Mouse (Mus musculus) kidney, embryonic 16.5 days (tissue): ENCODE data around the gene Olfr713. TPM values are rescaled to one million over a fixed set of nuclear protein-coding genes. Genes with fewer than 3 reads are reported as not detected.

Experiments
- ATAC-seq: fragments of 200-750 bp; cut with Nextera tagmentation; 2 replicates; pipeline ENCODE4 v1.8.0; 2017; ENCODE audit warnings: moderate TSS enrichment; ENCODE audit not compliant: low FRiP score, low TSS enrichment
- H3K27ac ChIP-seq: fragments of 300-500 bp; sonication (generic); 2 replicates; pipeline ENCODE4 v1.5.1; 2014; ENCODE audit warnings: low read length
- H3K27me3 ChIP-seq: fragments of 300-500 bp; sonication (generic); 2 replicates; pipeline ENCODE4 v1.6.1; 2014; ENCODE audit warnings: low read length, control low read depth, mixed read lengths; ENCODE audit not compliant: insufficient read depth
- H3K36me3 ChIP-seq: fragments of 300-500 bp; sonication (generic); 2 replicates; pipeline ENCODE4 v1.6.1; 2014; ENCODE audit warnings: low read length, control low read depth, mixed read lengths; ENCODE audit not compliant: insufficient read depth
- H3K4me1 ChIP-seq: fragments of 300-500 bp; sonication (generic); 2 replicates; pipeline ENCODE4 v1.6.1; 2014; ENCODE audit warnings: low read length, control low read depth, mixed read lengths; ENCODE audit not compliant: insufficient read depth
- H3K4me2 ChIP-seq: fragments of 300-500 bp; sonication (generic); replicated peaks from 2 replicates; pipeline ENCODE4 v1.6.1; 2014; ENCODE audit warnings: low read depth, low read length
- H3K4me3 ChIP-seq: fragments of 300-500 bp; sonication (generic); 2 replicates; pipeline ENCODE4 v1.5.1; 2014; ENCODE audit warnings: mild to moderate bottlenecking, low read length
- H3K9ac ChIP-seq: fragments of 300-500 bp; sonication (generic); replicated peaks from 2 replicates; pipeline ENCODE4 v1.6.1; 2014; ENCODE audit warnings: low read length
- H3K9me3 ChIP-seq: fragments of 300-500 bp; sonication (generic); 2 replicates; pipeline ENCODE4 v1.6.1; 2016; ENCODE audit warnings: low read length, control low read depth
- WGBS: fragments of 180-500 bp; shearing (Covaris S2); extraction: QIAGEN DNeasy Blood & Tissue Kit; methylation state at CpG from one replicate; pipeline ENCODE4 v1.1.7; 2014; 5-methylcytosine and 5-hydroxymethylcytosine counted together
- polyA plus RNA-seq: library from polyadenylated mRNA; unstranded; fragments of >200 nt; fragmentation: Nextera tagmentation; extraction: Ambion mirVana; gene quantifications from 2 replicates; pipeline ENCODE4 v1.2.1, GENCODE M21; 2015

Gene Olfr713
- not detected in 2 replicates for polyA plus RNA-seq

DNA sequence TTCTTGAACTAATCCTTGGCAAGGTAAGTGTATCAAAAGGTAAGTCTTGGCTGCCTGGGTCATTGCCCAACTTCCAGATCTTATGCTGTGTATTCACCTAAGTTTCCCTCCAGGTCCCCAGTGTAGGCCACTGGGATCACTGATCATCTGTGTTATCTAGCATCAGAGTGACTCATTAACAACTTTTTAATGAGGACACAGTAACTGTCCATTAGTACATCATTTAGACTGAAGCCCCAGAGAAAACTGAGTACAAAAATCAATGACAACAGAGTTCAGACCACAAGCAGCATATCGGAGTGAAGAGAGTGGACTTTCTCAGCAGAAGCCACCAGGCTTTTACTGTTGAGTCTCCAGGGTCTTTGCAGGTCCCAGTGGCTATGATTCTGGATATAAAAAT lies at the start of gene Olfr713:
Gene Olfr713 (plus strand): TSS at position 301 of the 400 bp plus-strand sequence.
- H3K27me3 ChIP-seq = no peaks in the 10 kb centered on the region
- no peak within 1 kb of the TSS for H3K27ac ChIP-seq
- H3K9ac ChIP-seq = no peak within 1 kb of the TSS
- no peak within 1 kb of the TSS for H3K4me3 ChIP-seq
- no peaks in the 10 kb centered on the region for H3K36me3 ChIP-seq
- WGBS = 88% methylated on average over 1 of the region's 1 CpGs
- H3K4me1 ChIP-seq = no peaks in the 10 kb centered on the region
- no peak for ATAC-seq
- H3K9me3 ChIP-seq = no peaks in the 10 kb centered on the region
- H3K4me2 ChIP-seq = no peak within 1 kb of the TSS

- Histone ChIP-seq H3K9me3 (no peaks in the 10 kb centered on the region), H3K4me1 (no peaks in the 10 kb centered on the region), H3K4me3 (no peak overlapping the region), H3K27me3 (no peaks in the 10 kb centered on the region), H3K4me2 (no peak overlapping the region), H3K36me3 (no peaks in the 10 kb centered on the region), H3K27ac (no peak overlapping the region), H3K9ac (no peak overlapping the region)
- no peak for ATAC-seq
- 82% methylated on average over 3 of the region's 3 CpGs for WGBS
Measured at GRCm38 (mm10) chr7:106985236-106985635, 45.7 kb upstream of the Olfr713 start.

DNA sequence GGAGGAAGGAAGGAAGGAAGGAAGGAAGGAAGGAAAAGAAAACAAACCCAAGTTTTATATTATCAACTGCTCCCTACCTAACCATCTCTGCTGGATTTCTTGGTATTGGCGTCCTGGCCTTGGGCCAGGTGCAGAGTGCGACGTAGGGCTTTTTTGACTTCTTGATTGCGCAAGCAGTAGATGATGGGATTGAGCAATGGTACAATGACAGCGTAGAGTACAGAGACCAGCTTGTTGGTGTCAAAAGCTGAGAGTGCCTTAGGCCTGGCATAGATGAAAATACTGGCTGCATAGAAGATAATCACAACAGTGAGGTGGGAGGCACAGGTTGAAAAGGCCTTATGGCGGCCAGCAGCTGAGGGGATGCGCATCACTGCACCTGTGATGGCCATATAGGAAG lies 30.2 kb upstream of the Olfr713 start:
- H3K27me3 ChIP-seq = no peaks in the 10 kb centered on the region
- H3K36me3 ChIP-seq = no peaks in the 10 kb centered on the region
- no peak overlapping the region for H3K4me3 ChIP-seq
- H3K9me3 ChIP-seq = no peaks in the 10 kb centered on the region
- ATAC-seq = no peak
- H3K9ac ChIP-seq = no peak overlapping the region
- 85% methylated on average over 7 of the region's 7 CpGs for WGBS
- no peak overlapping the region for H3K27ac ChIP-seq
- no peak overlapping the region for H3K4me2 ChIP-seq
- no peaks in the 10 kb centered on the region for H3K4me1 ChIP-seq

GRCm38 (mm10) chr7:107004169-107004568 lies 26.8 kb upstream of the Olfr713 start:
- WGBS = 75% methylated on average over 3 of the region's 3 CpGs
- H3K4me2 ChIP-seq = no peak overlapping the region
- H3K4me3 ChIP-seq = no peak overlapping the region
- H3K36me3 ChIP-seq = no peaks in the 10 kb centered on the region
- no peaks in the 10 kb centered on the region for H3K9me3 ChIP-seq
- ATAC-seq = no peak
- H3K27me3 ChIP-seq = no peaks in the 10 kb centered on the region
- H3K4me1 ChIP-seq = no peaks in the 10 kb centered on the region
- H3K9ac ChIP-seq = no peak overlapping the region
- no peak overlapping the region for H3K27ac ChIP-seq

GRCm38 (mm10) chr7:107005972-107006371 lies 25.0 kb upstream of the Olfr713 start, which contains the start of gene Olfr2:
TSS of gene Olfr2 (minus strand) at chr7:107006072.
- 53% methylated on average over 1 of the region's 1 CpGs for WGBS
- no peak for ATAC-seq
- no peak within 1 kb of the TSS for H3K4me2 ChIP-seq

DNA sequence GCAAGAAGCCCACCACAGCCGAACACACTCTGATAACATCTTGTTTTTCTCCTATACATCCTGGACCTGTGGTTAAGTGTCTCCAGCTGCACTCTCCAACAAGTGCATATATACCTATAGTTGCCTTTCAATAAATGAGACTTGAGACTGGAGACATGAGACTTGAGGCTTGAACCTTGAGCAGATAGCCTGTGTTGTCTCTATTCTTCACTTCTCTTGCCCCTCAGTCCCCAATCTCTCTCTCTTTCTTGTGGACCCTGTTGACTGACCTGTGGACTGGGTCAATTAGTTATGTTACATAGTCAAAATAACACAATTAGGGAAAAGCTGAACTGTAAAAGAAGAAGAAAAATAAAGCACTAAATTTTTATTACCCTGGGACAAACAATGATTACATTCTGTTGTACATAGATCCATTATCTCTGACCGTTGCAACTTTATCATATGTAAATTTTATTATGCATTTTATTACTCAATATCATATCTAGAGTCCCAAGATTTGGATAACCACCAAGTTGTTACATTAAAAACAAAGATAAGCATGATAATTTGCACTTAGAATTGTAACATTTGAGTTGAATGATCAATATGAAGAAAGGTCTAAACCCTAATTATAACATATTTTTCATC lies 9.1 kb downstream of the Olfr713 start:
- Histone ChIP-seq H3K9me3 (no peaks in the 10 kb centered on the region), H3K36me3 (no peaks in the 10 kb centered on the region), H3K4me3 (no peak overlapping the region), H3K27ac (no peak overlapping the region), H3K9ac (no peak overlapping the region), H3K27me3 (no peaks in the 10 kb centered on the region; the same call in 1 of the 2 replicates), H3K4me2 (no peak overlapping the region), H3K4me1 (no peaks in the 10 kb centered on the region)
- 54% methylated on average over 2 of the region's 2 CpGs for WGBS
- ATAC-seq = no peak

More at GRCm38 (mm10) chr7:107005972-107006371, 25.0 kb upstream of the Olfr713 start, which contains the start of gene Olfr2:
- Histone ChIP-seq H3K9me3 (no peaks in the 10 kb centered on the region), H3K4me3 (no peak within 1 kb of the TSS), H3K4me1 (no peaks in the 10 kb centered on the region), H3K27me3 (no peaks in the 10 kb centered on the region), H3K9ac (no peak within 1 kb of the TSS), H3K36me3 (no peaks in the 10 kb centered on the region), H3K27ac (no peak within 1 kb of the TSS)

DNA sequence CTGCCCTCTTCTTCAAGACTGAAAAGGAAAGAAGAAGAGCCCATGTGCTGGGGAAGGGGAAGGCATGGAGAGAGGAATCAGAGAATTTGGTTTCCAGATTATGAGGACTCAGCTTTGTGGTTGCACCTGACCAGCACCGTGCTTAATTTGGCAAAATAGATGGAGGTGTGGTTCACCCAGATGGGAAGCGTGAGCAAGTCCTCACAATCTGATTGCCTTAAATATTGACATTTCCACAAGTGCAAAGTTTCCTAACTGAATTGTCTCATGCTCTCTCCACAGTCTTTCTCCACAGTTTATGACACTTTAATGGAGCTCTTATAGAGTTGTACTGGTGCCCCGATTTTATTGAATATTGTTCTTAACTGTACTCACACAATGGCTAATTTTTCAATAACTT lies 12.2 kb downstream of the Olfr713 start:
- 90% methylated on average over 3 of the region's 3 CpGs for WGBS

GRCm38 (mm10) chr7:107044407-107044806 lies 13.4 kb downstream of the Olfr713 start:
- 46% methylated on average over 1 of the region's 1 CpGs for WGBS
- H3K27ac ChIP-seq = no peak overlapping the region
- no peaks in the 10 kb centered on the region; the same call in 1 of the 2 replicates for H3K27me3 ChIP-seq
- H3K9me3 ChIP-seq = no peaks in the 10 kb centered on the region
- no peaks in the 10 kb centered on the region for H3K4me1 ChIP-seq
- no peaks in the 10 kb centered on the region for H3K36me3 ChIP-seq
- H3K4me2 ChIP-seq = no peak overlapping the region
- no peak for ATAC-seq
- H3K4me3 ChIP-seq = no peak overlapping the region
- no peak overlapping the region for H3K9ac ChIP-seq

More for the DNA sequence above, 12.2 kb downstream of the Olfr713 start:
- Histone ChIP-seq H3K36me3 (no peaks in the 10 kb centered on the region), H3K9ac (no peak overlapping the region), H3K27me3 (no peaks in the 10 kb centered on the region; the same call in 1 of the 2 replicates), H3K4me3 (no peak overlapping the region), H3K27ac (no peak overlapping the region), H3K4me1 (no peaks in the 10 kb centered on the region), H3K4me2 (no peak overlapping the region), H3K9me3 (no peaks in the 10 kb centered on the region)
- no peak for ATAC-seq

GRCm38 (mm10) chr7:107045833-107046232 lies 14.9 kb downstream of the Olfr713 start:
- H3K4me2 ChIP-seq = no peak overlapping the region
- no peaks in the 10 kb centered on the region for H3K9me3 ChIP-seq
- 4% methylated on average over 5 of the region's 5 CpGs for WGBS
- no peak overlapping the region for H3K9ac ChIP-seq
- no peak overlapping the region for H3K4me3 ChIP-seq
- ATAC-seq = no peak; the same call in 1 of the 2 replicates
- H3K36me3 ChIP-seq = no peaks in the 10 kb centered on the region
- no peaks in the 10 kb centered on the region for H3K4me1 ChIP-seq
- no peaks in the 10 kb centered on the region; the same call in 1 of the 2 replicates for H3K27me3 ChIP-seq
- H3K27ac ChIP-seq = no peak overlapping the region

DNA sequence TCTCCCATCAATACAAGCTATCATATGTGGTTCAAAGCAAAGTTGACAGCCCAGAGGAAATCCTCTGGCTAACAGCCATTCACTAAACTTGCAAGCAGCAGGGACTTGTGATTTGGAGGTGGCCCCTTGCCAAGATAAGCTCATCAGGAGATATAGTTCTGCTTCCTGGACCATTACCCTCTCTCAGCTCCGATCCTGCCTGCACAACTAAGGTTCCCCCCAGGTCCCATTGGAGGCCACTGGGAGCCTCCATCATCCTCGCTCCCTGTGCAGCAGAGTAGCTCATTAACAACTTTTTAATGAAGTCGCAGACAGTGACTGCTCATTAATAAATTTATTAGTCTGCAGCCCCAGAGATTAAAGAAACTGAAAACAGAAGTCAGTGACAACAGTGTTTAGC lies 16.6 kb downstream of the Olfr713 start:
- WGBS = 28% methylated on average over 3 of the region's 3 CpGs
- no peaks in the 10 kb centered on the region for H3K9me3 ChIP-seq
- no peak overlapping the region for H3K27ac ChIP-seq
- no peak overlapping the region for H3K4me3 ChIP-seq
- H3K4me1 ChIP-seq = no peaks in the 10 kb centered on the region
- H3K9ac ChIP-seq = no peak overlapping the region
- ATAC-seq = no peak
- no peak overlapping the region for H3K4me2 ChIP-seq
- no peaks in the 10 kb centered on the region; the same call in 1 of the 2 replicates for H3K27me3 ChIP-seq
- no peaks in the 10 kb centered on the region for H3K36me3 ChIP-seq
